Mouse (Mus musculus) limb, embryonic 10.5 days (tissue): ENCODE results near the gene Lnx2. TPM values are rescaled to one million over a fixed set of nuclear protein-coding genes. Genes with fewer than 3 reads are reported as not detected.

ENCODE experiments used
- DNase-seq: peaks from one replicate; pipeline ENCODE4 v3.0.0-alpha.2; 2017; ENCODE audit warnings: low spot score
- H3K27ac ChIP-seq: fragments of 300-500 bp; sonication (generic); 2 replicates; pipeline ENCODE4 v1.5.1; 2016; ENCODE audit warnings: mild to moderate bottlenecking
- H3K27me3 ChIP-seq: fragments of 300-500 bp; sonication (generic); 2 replicates; pipeline ENCODE4 v1.6.1; 2016; ENCODE audit warnings: low read depth, mild to moderate bottlenecking; ENCODE audit not compliant: poor library complexity, severe bottlenecking
- H3K36me3 ChIP-seq: fragments of 300-500 bp; sonication (generic); 2 replicates; pipeline ENCODE4 v1.6.1; 2016; ENCODE audit warnings: mild to moderate bottlenecking, moderate library complexity
- H3K4me1 ChIP-seq: fragments of 300-500 bp; sonication (generic); 2 replicates; pipeline ENCODE4 v1.6.1; 2016
- H3K4me3 ChIP-seq: fragments of 300-500 bp; sonication (generic); 2 replicates; pipeline ENCODE4 v1.5.1; 2016; ENCODE audit warnings: mild to moderate bottlenecking, moderate library complexity
- H3K9me3 ChIP-seq: fragments of 300-500 bp; sonication (generic); replicated peaks from 2 replicates; pipeline ENCODE4 v1.6.1; 2016; ENCODE audit warnings: mild to moderate bottlenecking
- WGBS: fragments of 180-500 bp; shearing (Covaris S2); methylation state at CpG from one replicate; pipeline ENCODE4 v1.1.7; 2016; 5-methylcytosine and 5-hydroxymethylcytosine counted together
- polyA plus RNA-seq: library from polyadenylated mRNA; unstranded; fragments of >200 nt; fragmentation: Nextera tagmentation; extraction: Ambion mirVana; gene quantifications from 2 replicates; pipeline ENCODE4 v1.2.1, GENCODE M21; 2016

Lnx2 gene
- polyA plus RNA-seq, 1 experiment from 2014 or later = 12.0 TPM

GRCm38 (mm10) chr5:147054747-147055270 is 21.6 kb downstream of the Lnx2 start:
- DNase-seq = no peak
- 86% methylated on average over 2 of the region's 2 CpGs for WGBS
- Histone ChIP-seq H3K27ac (no peak overlapping the region), H3K36me3 (no peaks in the 10 kb centered on the region), H3K9me3 (no peaks in the 10 kb centered on the region), H3K4me1 (0 out of 2 replicates have a peak, but pooled peaks cover 11% of the 10 kb centered on the region), H3K27me3 (no peaks in the 10 kb centered on the region), H3K4me3 (no peak overlapping the region)

GRCm38 (mm10) chr5:147054328-147054727 is 22.1 kb downstream of the Lnx2 start:
- WGBS = 92% methylated on average over 6 of the region's 6 CpGs
- Histone ChIP-seq H3K27me3 (no peaks in the 10 kb centered on the region), H3K4me3 (no peak overlapping the region), H3K9me3 (no peaks in the 10 kb centered on the region), H3K27ac (no peak overlapping the region), H3K4me1 (0 out of 2 replicates have a peak, but pooled peaks cover 11% of the 10 kb centered on the region), H3K36me3 (no peaks in the 10 kb centered on the region)
- DNase-seq = no peak

GRCm38 (mm10) chr5:147053481-147053880 is 22.9 kb downstream of the Lnx2 start:
- Histone ChIP-seq H3K36me3 (no peaks in the 10 kb centered on the region), H3K27ac (no peak overlapping the region), H3K27me3 (no peaks in the 10 kb centered on the region), H3K9me3 (no peaks in the 10 kb centered on the region), H3K4me1 (0 out of 2 replicates have a peak, but pooled peaks cover 11% of the 10 kb centered on the region), H3K4me3 (no peak overlapping the region)
- no peak for DNase-seq
- 78% methylated on average over 3 of the region's 3 CpGs for WGBS

- Histone ChIP-seq H3K27me3 (no peaks in the 10 kb centered on the region), H3K27ac (no peak overlapping the region), H3K4me3 (no peak overlapping the region), H3K36me3 (no peaks in the 10 kb centered on the region), H3K4me1 (0 out of 2 replicates have a peak, but pooled peaks cover 11% of the 10 kb centered on the region), H3K9me3 (no peaks in the 10 kb centered on the region)
- 86% methylated on average over 6 of the region's 6 CpGs for WGBS
- DNase-seq = no peak
These were observed 23.3 kb downstream of the Lnx2 start for GRCm38 (mm10) chr5:147053071-147053470.

- no peak for DNase-seq
- no peaks in the 10 kb centered on the region for H3K9me3 ChIP-seq
- H3K27me3 ChIP-seq = no peaks in the 10 kb centered on the region
- no peaks in the 10 kb centered on the region for H3K36me3 ChIP-seq
- no peak overlapping the region for H3K4me3 ChIP-seq
- no peak overlapping the region for H3K27ac ChIP-seq
- H3K4me1 ChIP-seq = 0 out of 2 replicates have a peak, but pooled peaks cover 11% of the 10 kb centered on the region
- WGBS = 85% methylated on average over 4 of the region's 4 CpGs
These were observed 24.2 kb downstream of the Lnx2 start for GRCm38 (mm10) chr5:147052309-147052558.

- H3K9me3 ChIP-seq = no peaks in the 10 kb centered on the region
- H3K4me1 ChIP-seq = 0 out of 2 replicates have a peak, but pooled peaks cover 11% of the 10 kb centered on the region
- no peak for DNase-seq
- no peaks in the 10 kb centered on the region for H3K27me3 ChIP-seq
- no peaks in the 10 kb centered on the region for H3K36me3 ChIP-seq
- no peak overlapping the region for H3K27ac ChIP-seq
- no peak overlapping the region for H3K4me3 ChIP-seq
- WGBS = 77% methylated on average over 29 of the region's 29 CpGs
These were observed 24.7 kb downstream of the Lnx2 start for GRCm38 (mm10) chr5:147051500-147052308.

GRCm38 (mm10) chr5:147050816-147051499 is 25.4 kb downstream of the Lnx2 start:
- Histone ChIP-seq H3K9me3 (no peaks in the 10 kb centered on the region), H3K27ac (no peak overlapping the region)
- WGBS = 78% methylated on average over 13 of the region's 13 CpGs

GRCm38 (mm10) chr5:147049544-147050209 is 26.7 kb downstream of the Lnx2 start:
- WGBS = 84% methylated on average over 19 of the region's 19 CpGs
- no peaks in the 10 kb centered on the region for H3K27me3 ChIP-seq
- H3K4me1 ChIP-seq = peaks cover 22% of the 10 kb centered on the region; the same call in 1 of the 2 replicates
- no peak overlapping the region for H3K4me3 ChIP-seq
- no peaks in the 10 kb centered on the region for H3K9me3 ChIP-seq
- no peak for DNase-seq
- H3K36me3 ChIP-seq = no peaks in the 10 kb centered on the region
- no peak overlapping the region for H3K27ac ChIP-seq

More at GRCm38 (mm10) chr5:147050816-147051499, 25.4 kb downstream of the Lnx2 start:
- Histone ChIP-seq H3K4me1 (0 out of 2 replicates have a peak, but pooled peaks cover 11% of the 10 kb centered on the region), H3K27me3 (no peaks in the 10 kb centered on the region), H3K4me3 (no peak overlapping the region), H3K36me3 (no peaks in the 10 kb centered on the region)
- no peak for DNase-seq

- Histone ChIP-seq H3K36me3 (peaks cover 7% of the 10 kb centered on the region; the same call in 1 of the 2 replicates), H3K27ac (no peak overlapping the region), H3K4me3 (no peak overlapping the region), H3K27me3 (no peaks in the 10 kb centered on the region), H3K9me3 (no peaks in the 10 kb centered on the region), H3K4me1 (peaks cover 13% of the 10 kb centered on the region)
- DNase-seq = no peak
- 61% methylated on average over 11 of the region's 11 CpGs for WGBS
These were observed 30.5 kb downstream of the Lnx2 start for GRCm38 (mm10) chr5:147045929-147046328.

GRCm38 (mm10) chr5:147045311-147045710 is 31.1 kb downstream of the Lnx2 start:
- no peak for DNase-seq
- Histone ChIP-seq H3K36me3 (peaks cover 7% of the 10 kb centered on the region; the same call in 1 of the 2 replicates), H3K27ac (no peak overlapping the region), H3K4me1 (peaks cover 11% of the 10 kb centered on the region), H3K4me3 (no peak overlapping the region), H3K9me3 (no peaks in the 10 kb centered on the region), H3K27me3 (no peaks in the 10 kb centered on the region)
- WGBS = 80% methylated on average over 10 of the region's 11 CpGs

- Histone ChIP-seq H3K36me3 (peaks cover 11% of the 10 kb centered on the region; the same call in 1 of the 2 replicates), H3K27me3 (no peaks in the 10 kb centered on the region), H3K4me1 (peaks cover 20% of the 10 kb centered on the region), H3K4me3 (no peak overlapping the region), H3K27ac (no peak overlapping the region), H3K9me3 (no peaks in the 10 kb centered on the region)
- DNase-seq = no peak
- WGBS = 63% methylated on average over 15 of the region's 15 CpGs
These were observed 33.0 kb downstream of the Lnx2 start for GRCm38 (mm10) chr5:147043240-147043844.
